Mouse (Mus musculus): ENCODE data around the gene Myo1h.

Myo1h gene

DNA sequence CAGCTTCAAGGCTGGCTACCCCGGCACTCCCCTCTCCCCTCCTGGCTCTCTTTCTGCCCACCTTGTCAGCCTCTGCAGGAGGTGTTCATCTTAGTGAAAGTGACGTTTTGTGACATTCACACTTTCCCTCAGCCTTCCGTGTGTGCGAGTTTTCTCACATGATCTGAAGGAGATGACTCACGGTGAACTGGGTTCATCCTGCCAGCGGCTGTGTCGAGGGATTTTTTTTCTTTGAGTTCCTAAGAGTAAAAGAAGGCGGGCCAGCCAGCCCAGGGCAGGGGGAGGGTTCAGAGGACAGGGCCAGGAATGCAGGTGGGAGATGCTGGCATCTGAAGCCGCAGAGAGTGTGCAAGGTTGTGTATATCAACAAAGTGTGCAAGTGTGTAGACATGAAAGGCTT is 104.2 kb downstream of the Myo1h start:
- no peak for DNase-seq (ENCODE audit: low spot score)

DNA sequence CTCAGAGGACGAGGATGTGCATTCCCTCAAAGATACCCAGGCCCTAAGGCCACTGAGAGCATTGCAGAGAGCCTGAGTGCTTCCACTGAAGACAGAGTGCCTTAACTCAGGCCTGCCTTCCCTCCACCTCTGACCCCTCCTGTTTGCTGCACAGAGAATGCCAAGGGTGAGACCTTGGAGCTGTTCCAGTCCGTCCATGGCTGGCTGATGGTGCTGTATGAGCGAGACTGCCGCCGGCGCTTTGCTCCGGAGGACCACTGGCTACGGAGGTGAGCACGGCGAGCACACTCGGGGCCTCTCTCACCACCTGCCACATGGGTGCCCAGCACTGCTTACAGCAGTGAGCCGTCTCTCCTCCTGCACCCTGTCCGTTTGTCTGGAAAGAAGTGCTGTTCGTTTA is 117.6 kb downstream of the Myo1h start:
- DNase-seq (ENCODE audit: low spot score), result no peak

DNA sequence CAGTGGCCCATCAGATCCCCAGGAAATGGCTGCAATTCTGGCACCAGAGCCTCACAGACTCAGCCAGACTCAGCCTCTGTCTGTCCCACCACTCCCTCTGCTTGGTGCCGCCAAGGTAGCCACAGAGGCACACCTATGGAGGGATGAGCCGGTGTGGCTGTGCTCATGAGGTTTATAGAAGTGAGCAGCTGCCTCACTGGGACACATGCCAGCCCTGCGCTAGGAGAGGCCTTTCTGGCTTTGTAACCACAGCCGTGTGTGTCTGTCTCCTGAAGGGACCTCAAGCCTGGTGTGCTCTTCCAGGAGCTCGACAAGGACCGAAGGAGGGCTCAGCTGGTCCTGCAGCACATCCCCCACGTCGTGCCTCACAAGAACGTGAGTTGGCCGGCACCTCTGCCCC is 118.3 kb downstream of the Myo1h start:
- DNase-seq (ENCODE audit: low spot score), result no peak

DNA sequence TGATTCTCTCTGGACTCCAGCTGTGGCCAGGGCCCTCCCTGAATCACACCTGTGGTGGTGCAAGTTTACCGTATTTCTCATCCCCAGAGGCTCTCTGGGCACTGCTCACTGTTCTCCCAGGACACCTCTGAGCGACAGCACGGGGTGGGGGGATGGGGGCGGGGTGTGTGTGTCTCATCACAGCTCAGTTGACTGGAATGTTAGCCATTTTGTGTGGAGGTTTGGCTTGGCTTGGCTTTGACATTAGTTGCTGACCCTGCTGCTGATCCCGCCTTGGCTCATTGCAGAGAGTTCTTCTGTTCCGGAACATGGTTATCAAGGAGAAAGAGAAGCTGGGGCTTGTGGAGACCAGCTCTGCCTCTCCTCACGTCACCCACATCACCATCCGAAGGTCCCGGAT is 118.8 kb downstream of the Myo1h start:
- DNase-seq (ENCODE audit: low spot score), result no peak

DNA sequence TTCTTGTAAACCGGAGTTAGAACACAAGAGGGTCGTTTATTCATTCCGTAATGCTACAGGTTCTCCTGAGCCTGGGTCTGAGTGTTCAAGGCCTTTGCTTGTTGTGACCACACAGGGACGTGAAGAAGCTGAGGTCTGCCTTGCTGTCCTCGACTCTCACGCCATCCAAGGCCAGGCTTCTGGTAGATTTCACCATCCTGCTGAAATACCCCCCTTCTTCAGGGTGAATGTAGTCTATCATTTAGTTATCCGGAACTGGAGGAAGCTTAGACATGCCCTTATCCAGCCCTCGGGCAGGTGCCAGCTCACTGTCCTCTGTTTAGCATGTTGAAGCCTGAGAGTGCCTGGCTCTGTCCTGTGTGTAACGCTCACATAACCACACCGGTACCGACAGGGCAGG is 119.9 kb downstream of the Myo1h start:
- DNase-seq (ENCODE audit: low spot score), result no peak

DNA sequence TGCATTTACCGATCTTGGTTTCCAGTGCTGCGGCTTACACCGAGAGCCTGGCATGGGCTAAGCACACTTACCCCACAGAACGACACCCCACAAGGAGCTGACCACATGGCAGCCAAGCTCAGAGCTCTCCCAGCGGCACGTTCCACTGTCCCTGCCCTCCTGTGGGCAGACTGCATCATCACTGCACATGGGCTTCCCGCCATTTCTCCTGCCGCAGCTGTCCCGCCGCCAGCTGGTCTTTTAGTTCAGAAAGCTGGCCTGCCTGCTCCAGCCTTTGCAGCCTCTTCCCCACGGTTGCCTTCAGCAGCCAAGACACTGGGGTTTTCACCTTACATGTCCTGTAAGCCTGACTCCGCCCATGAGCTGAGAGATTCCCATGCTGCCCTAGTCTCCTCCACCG is 121.5 kb downstream of the Myo1h start:
- no peak for DNase-seq (ENCODE audit: low spot score)

DNA sequence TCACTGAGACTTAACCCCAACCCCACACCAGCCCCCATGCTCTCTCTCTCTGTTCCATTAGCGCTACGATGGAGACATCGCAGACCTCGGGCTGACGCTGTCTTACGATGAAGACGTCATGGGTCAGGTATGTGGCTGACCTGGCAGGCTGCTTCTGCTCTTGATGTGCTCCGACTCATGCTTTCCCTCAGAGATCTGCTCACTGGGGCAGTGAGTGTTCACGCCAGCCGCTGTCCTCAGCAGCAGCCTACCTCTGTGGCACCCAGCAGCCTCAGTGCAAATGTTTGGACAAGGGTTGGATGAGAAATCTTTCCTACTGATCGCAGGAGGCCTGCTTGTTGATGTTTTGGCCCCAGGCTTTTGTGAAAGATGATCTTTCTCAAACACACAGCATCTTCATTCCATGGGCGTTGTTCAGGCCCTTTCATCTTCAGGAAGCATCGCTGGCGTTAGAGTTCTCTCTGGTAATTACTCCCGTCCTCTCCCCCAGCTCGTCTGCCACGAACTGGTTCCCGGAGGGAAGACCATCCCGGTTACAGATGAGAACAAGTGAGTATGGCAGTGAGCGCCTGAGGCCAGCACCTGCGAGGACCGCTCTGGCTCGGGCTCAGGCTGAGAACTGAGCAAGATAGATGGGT is 123.5 kb downstream of the Myo1h start:
- no peak for DNase-seq (ENCODE audit: low spot score)

DNA sequence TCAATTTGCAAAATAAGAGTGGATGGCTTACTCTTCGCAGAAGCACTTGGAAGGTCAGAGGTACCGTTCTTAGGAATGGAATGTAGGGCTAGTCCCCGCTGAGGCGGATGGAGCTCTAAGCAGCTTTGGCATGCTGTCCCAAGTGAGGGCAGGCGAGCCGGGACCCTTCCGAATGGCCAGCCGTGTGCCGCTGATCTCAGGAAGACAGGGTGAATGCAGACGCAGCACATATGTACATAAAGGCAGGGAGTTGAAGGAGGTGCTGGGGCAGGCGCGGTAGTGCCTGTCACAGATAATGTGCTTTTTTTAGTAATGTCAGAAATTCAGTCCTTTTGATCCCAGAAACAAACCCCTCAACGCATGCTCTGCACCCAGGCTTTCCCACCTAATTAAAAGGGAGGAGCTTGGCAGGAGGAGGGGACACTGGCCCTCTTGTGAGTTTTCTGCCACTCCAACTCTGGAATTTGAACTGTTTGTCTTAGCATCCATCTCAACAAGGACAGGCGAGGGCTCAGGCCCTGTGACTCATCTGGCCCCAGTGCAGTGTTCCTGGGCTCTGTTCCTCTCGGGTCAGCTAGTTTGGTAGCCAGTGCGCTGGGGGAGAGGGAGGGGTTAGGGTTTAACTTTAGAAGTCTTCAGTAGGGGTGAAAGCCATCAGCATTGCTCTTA is 124.2 kb downstream of the Myo1h start:
- no peak for DNase-seq (ENCODE audit: low spot score)
